Mouse (Mus musculus) brain, embryonic 14.5 days (tissue): ENCODE data around the gene Zfp385c.

Source experiments
- CTCF ChIP-seq: fragments of 200-500 bp; IDR thresholded peaks from 2 replicates; pipeline ENCODE4 v1.5.1; 2012; ENCODE audit warnings: inconsistent platforms, mild to moderate bottlenecking, moderate library complexity, borderline replicate concordance; ENCODE audit not compliant: insufficient read depth, insufficient read length; ENCODE audit errors: extremely low read depth
- POLR2A ChIP-seq: fragments of 200-500 bp; IDR thresholded peaks from 2 replicates; pipeline ENCODE4 v1.6.1; 2012; ENCODE audit warnings: mild to moderate bottlenecking, inconsistent platforms, borderline replicate concordance; ENCODE audit not compliant: poor library complexity, insufficient read depth, insufficient read length, severe bottlenecking; ENCODE audit errors: extremely low read depth

DNA sequence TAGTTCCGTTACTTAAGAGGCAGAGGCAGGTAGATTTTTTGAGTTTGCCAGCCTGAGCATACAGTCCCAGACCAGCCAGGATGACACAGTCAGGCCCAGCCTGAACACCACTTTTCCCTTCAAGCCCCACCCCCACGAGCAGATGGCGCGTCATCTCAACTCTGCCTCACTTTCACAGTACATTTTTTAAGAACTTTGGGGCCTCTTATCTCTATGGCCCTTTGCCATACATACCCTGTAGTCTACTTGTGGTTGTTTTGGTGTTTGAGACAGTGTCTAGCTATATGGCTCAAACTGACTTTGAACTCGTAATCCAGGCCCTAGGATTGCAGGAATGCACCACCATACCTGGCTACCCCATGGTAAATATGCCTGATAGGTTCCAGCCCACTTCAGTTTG lies 64.2 kb downstream of the Zfp385c start:
- no peak for TF ChIP-seq CTCF
- TF ChIP-seq POLR2A, result no peak
